Mouse (Mus musculus) MEL (cell line): ENCODE data around the gene Tceal5. TPM values are rescaled to one million over a fixed set of nuclear protein-coding genes. Genes with fewer than 3 reads are reported as not detected.
"Not testable (repeated sequence)": the region's sequence is repeated elsewhere in the genome, so short reads cannot be mapped to it uniquely, and the experiment has no call there.

ENCODE experiments used
- DNase-seq: peaks from one replicate; pipeline ENCODE4 v3.0.0; 2011; ENCODE audit warnings: low read depth, low spot score
- H3K27ac ChIP-seq: 2 replicates; pipeline ENCODE4 v1.5.1; 2012; ENCODE audit warnings: low read depth, mild to moderate bottlenecking, control low read depth, low read length, moderate library complexity; ENCODE audit not compliant: control insufficient read depth
- H3K27me3 ChIP-seq, 2 experiments: fragments of 150-350 bp in 1 of 2; sonication (generic) in 1 of 2; 2 replicates each; pipeline ENCODE4 v1.6.1; 2012; ENCODE audit warnings: low read length in 2 of 2, mild to moderate bottlenecking in 2 of 2, improper control_type of control experiment in 1 of 2, moderate library complexity in 1 of 2; ENCODE audit not compliant: insufficient read depth in 2 of 2, control insufficient read depth in 1 of 2
- H3K36me3 ChIP-seq, 2 experiments: 2 replicates each; pipeline ENCODE4 v1.6.1; 2012 to 2014; ENCODE audit warnings: low read length in 2 of 2, improper control_type of control experiment in 1 of 2, inconsistent platforms in 1 of 2, mild to moderate bottlenecking in 1 of 2; ENCODE audit not compliant: insufficient read depth in 2 of 2, control insufficient read depth in 1 of 2
- H3K4me1 ChIP-seq, 2 experiments: fragments of 150-350 bp in 1 of 2; sonication (generic) in 1 of 2; 2 replicates each; pipeline ENCODE4 v1.6.1; 2012; ENCODE audit warnings: low read length in 2 of 2, improper control_type of control experiment in 1 of 2, mild to moderate bottlenecking in 1 of 2; ENCODE audit not compliant: insufficient read depth in 2 of 2, control insufficient read depth in 1 of 2
- H3K4me3 ChIP-seq, 2 experiments: fragments of 150-350 bp in 1 of 2; sonication (generic) in 1 of 2; 2 replicates each; pipeline ENCODE4 v1.5.1; 2012; ENCODE audit warnings: low read depth in 2 of 2, low read length in 2 of 2, mild to moderate bottlenecking in 2 of 2, moderate library complexity in 2 of 2, control low read depth in 1 of 2, improper control_type of control experiment in 1 of 2; ENCODE audit not compliant: control insufficient read depth in 1 of 2, insufficient read depth in 1 of 2
- H3K79me2 ChIP-seq: 2 replicates; pipeline ENCODE4 v1.6.1; 2012; ENCODE audit warnings: mild to moderate bottlenecking, low read length, moderate library complexity; ENCODE audit not compliant: control insufficient read depth, poor library complexity, insufficient read depth
- H3K9ac ChIP-seq: 2 replicates; pipeline ENCODE4 v1.6.1; 2012; ENCODE audit warnings: low read depth, mild to moderate bottlenecking, control low read depth, low read length, moderate library complexity; ENCODE audit not compliant: control insufficient read depth, poor library complexity, severe bottlenecking
- H3K9me3 ChIP-seq: fragments of 150-350 bp; sonication (generic); replicated peaks from 2 replicates; pipeline ENCODE4 v1.6.1; 2012; ENCODE audit warnings: mild to moderate bottlenecking, low read length, improper control_type of control experiment, moderate library complexity; ENCODE audit not compliant: insufficient read depth
- BHLHE40 ChIP-seq: IDR thresholded peaks from 2 replicates; pipeline ENCODE4 v1.6.1; 2012; ENCODE audit warnings: low read depth, mild to moderate bottlenecking, inconsistent platforms, low read length, improper control_type of control experiment, borderline replicate concordance
- CTCF ChIP-seq, 3 experiments: IDR thresholded peaks in 2 of 3; conservative IDR thresholded peaks in 1 of 3; 2 replicates each; pipeline ENCODE4 v1.5.1; 2011 to 2012; ENCODE audit warnings: low read length in 3 of 3, low read depth in 2 of 3, mild to moderate bottlenecking in 2 of 3, improper control_type of control experiment in 1 of 3, inconsistent platforms in 1 of 3, mixed read lengths in 1 of 3, moderate library complexity in 1 of 3; ENCODE audit not compliant: control insufficient read depth in 1 of 3, insufficient read depth in 1 of 3, poor library complexity in 1 of 3, severe bottlenecking in 1 of 3
- ELF1 ChIP-seq: IDR thresholded peaks from 2 replicates; pipeline ENCODE4 v1.6.1; 2014; ENCODE audit warnings: low read depth, mild to moderate bottlenecking, inconsistent platforms, low read length, improper control_type of control experiment, moderate library complexity
- EP300 ChIP-seq, 2 experiments: IDR thresholded peaks; 2 replicates each; pipeline ENCODE4 v1.6.1; 2011; ENCODE audit warnings: improper control_type of control experiment in 2 of 2, low read length in 2 of 2, low read depth in 1 of 2, mild to moderate bottlenecking in 1 of 2
- ETS1 ChIP-seq: IDR thresholded peaks from 2 replicates; pipeline ENCODE4 v1.6.1; 2012; ENCODE audit warnings: low read depth, mild to moderate bottlenecking, inconsistent platforms, low read length, improper control_type of control experiment, moderate library complexity
- JUND ChIP-seq: IDR thresholded peaks from 2 replicates; pipeline ENCODE4 v1.6.1; 2011; ENCODE audit warnings: low read depth, mild to moderate bottlenecking, improper control_type of control experiment, low read length
- KAT2A ChIP-seq: conservative IDR thresholded peaks from 2 replicates; pipeline ENCODE4 v1.6.1; 2012; ENCODE audit warnings: low read depth, low read length, improper control_type of control experiment, inconsistent platforms
- MAX ChIP-seq: IDR thresholded peaks from 2 replicates; pipeline ENCODE4 v1.6.1; 2011; ENCODE audit warnings: low read length, improper control_type of control experiment
- MEF2A ChIP-seq: IDR thresholded peaks from 2 replicates; pipeline ENCODE4 v1.6.1; 2014; ENCODE audit warnings: low read depth, mild to moderate bottlenecking, inconsistent platforms, low read length, improper control_type of control experiment; ENCODE audit not compliant: poor library complexity, insufficient replicate concordance, severe bottlenecking; ENCODE audit errors: extremely low read depth
- MXI1 ChIP-seq: IDR thresholded peaks from 2 replicates; pipeline ENCODE4 v1.6.1; 2011; ENCODE audit warnings: mild to moderate bottlenecking, low read depth, low read length, improper control_type of control experiment
- MYB ChIP-seq: IDR thresholded peaks from 2 replicates; pipeline ENCODE4 v1.6.1; 2011; ENCODE audit warnings: mild to moderate bottlenecking, low read depth, low read length, improper control_type of control experiment
- NELFE ChIP-seq: IDR thresholded peaks from 2 replicates; pipeline ENCODE4 v1.6.1; 2011; ENCODE audit warnings: low read depth, low read length, improper control_type of control experiment
- NRF1 ChIP-seq: IDR thresholded peaks from 2 replicates; pipeline ENCODE4 v1.6.1; 2014; ENCODE audit warnings: low read depth, mild to moderate bottlenecking, inconsistent platforms, low read length, improper control_type of control experiment, moderate library complexity; ENCODE audit not compliant: poor library complexity, insufficient read depth, severe bottlenecking
- POLR2A ChIP-seq, 2 experiments: IDR thresholded peaks; 2 replicates each; pipeline ENCODE4 v1.6.1; 2011 to 2012; ENCODE audit warnings: low read length in 2 of 2, mild to moderate bottlenecking in 2 of 2, control low read depth in 1 of 2, improper control_type of control experiment in 1 of 2, low read depth in 1 of 2, moderate library complexity in 1 of 2; ENCODE audit not compliant: control insufficient read depth in 1 of 2, insufficient read depth in 1 of 2, poor library complexity in 1 of 2
- POLR2AphosphoS5 ChIP-seq: IDR thresholded peaks from 2 replicates; pipeline ENCODE4 v1.6.1; 2012; ENCODE audit warnings: low read depth, borderline replicate concordance, mild to moderate bottlenecking, inconsistent platforms, low read length, moderate library complexity, mixed read lengths
- RCOR1 ChIP-seq: IDR thresholded peaks from 2 replicates; pipeline ENCODE4 v1.6.1; 2012; ENCODE audit warnings: low read depth, mild to moderate bottlenecking, inconsistent platforms, low read length, improper control_type of control experiment
- SIN3A ChIP-seq: IDR thresholded peaks from 2 replicates; pipeline ENCODE4 v1.6.1; 2012; ENCODE audit warnings: low read length, improper control_type of control experiment, inconsistent platforms
- TAL1 ChIP-seq: IDR thresholded peaks from 2 replicates; pipeline ENCODE4 v1.6.1; 2012; ENCODE audit warnings: mild to moderate bottlenecking, inconsistent platforms, low read length, moderate library complexity, mixed read lengths
- TBP ChIP-seq: IDR thresholded peaks from 2 replicates; pipeline ENCODE4 v1.8.0; 2011; ENCODE audit warnings: low read depth, low read length, improper control_type of control experiment
- TCF12 ChIP-seq: IDR thresholded peaks from 2 replicates; pipeline ENCODE4 v1.6.1; 2014; ENCODE audit warnings: low read depth, mild to moderate bottlenecking, inconsistent platforms, low read length, improper control_type of control experiment, moderate library complexity
- USF1 ChIP-seq: IDR thresholded peaks from 2 replicates; pipeline ENCODE4 v1.6.1; 2014; ENCODE audit warnings: low read depth, mild to moderate bottlenecking, inconsistent platforms, low read length, improper control_type of control experiment, moderate library complexity
- ZC3H11A ChIP-seq: IDR thresholded peaks from 2 replicates; pipeline ENCODE4 v1.6.1; 2012; ENCODE audit warnings: low read depth, mild to moderate bottlenecking, inconsistent platforms, low read length, improper control_type of control experiment
- ZKSCAN1 ChIP-seq: IDR thresholded peaks from 2 replicates; pipeline ENCODE4 v1.6.1; 2012; ENCODE audit warnings: low read depth, mild to moderate bottlenecking, inconsistent platforms, low read length, improper control_type of control experiment, moderate library complexity
- ZNF384 ChIP-seq: IDR thresholded peaks from 2 replicates; pipeline ENCODE4 v1.6.1; 2012; ENCODE audit warnings: low read depth, mild to moderate bottlenecking, inconsistent platforms, low read length, improper control_type of control experiment
- polyA plus RNA-seq, 2 experiments: library from polyadenylated mRNA; stranded (reverse) in 1 of 2; unstranded in 1 of 2; fragments of >175 nt in 1 of 2; fragments of >200 nt in 1 of 2; gene quantifications; 2 replicates each; pipeline versions ENCODE4 v1.2.1 to v1.2.4; 2012; ENCODE audit warnings: low replicate concordance in 2 of 2, low read depth in 1 of 2; ENCODE audit not compliant: insufficient read length in 2 of 2, insufficient read depth in 1 of 2, missing spikeins in 1 of 2
- total RNA-seq: library from RNA; depleted of rRNA; stranded (reverse); fragments of 300-350 nt; gene quantifications from 2 replicates; pipeline ENCODE4 v1.2.3, GENCODE M21; 2012

Tceal5 gene
- total and polyA plus RNA-seq, 3 experiments: not detected

DNA sequence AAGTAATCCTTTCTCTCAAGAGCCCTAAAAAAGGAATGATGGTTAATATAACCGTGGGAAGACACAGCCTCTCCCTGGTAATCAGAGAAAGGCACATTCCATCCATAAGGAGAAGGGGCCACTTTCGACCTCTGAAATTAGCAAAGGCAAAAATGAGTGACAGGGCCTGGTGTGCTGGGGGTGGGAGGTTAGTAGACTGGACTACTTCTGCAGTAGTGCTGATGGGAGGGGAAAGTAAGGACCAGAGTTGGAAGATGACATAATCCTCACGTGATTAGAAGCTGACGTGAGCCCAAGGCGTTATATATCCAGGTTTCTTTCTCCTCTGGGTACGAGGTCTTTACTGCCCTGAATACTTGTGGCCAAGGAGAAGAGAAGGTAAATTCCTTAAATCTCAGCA is 20.0 kb upstream of the Tceal5 start:
- Histone ChIP-seq H3K9ac (no peak overlapping the region), H3K27me3 (peaks cover 2 to 18% of the 10 kb centered on the region in 2 experiments), H3K4me1 (no peaks in the 10 kb centered on the region), H3K79me2 (no peaks in the 10 kb centered on the region), H3K9me3 (no peaks in the 10 kb centered on the region), H3K27ac (no peak overlapping the region), H3K4me3 (no peak overlapping the region), H3K36me3 (no peaks in the 10 kb centered on the region)
- DNase-seq: no peak
- TF ChIP-seq POLR2A (IDR thresholded peaks at IDR 0.05; ENCODE audit: control insufficient read depth in 1 of 2, insufficient read depth in 1 of 2, low read depth in 1 of 2, low read length in 2 of 2, poor library complexity in 1 of 2): no peak
- TF ChIP-seq ZC3H11A: no peak
- TF ChIP-seq ZKSCAN1: no peak
- no peak for TF ChIP-seq JUND
- TF ChIP-seq TAL1: no peak
- no peak for TF ChIP-seq MYB
- TF ChIP-seq MAX: no peak
- TF ChIP-seq CTCF (IDR thresholded peaks at IDR 0.05 in 2 of 3, conservative IDR thresholded peaks at IDR 0.05 in 1 of 3; ENCODE audit: control insufficient read depth in 1 of 3, insufficient read depth in 1 of 3, low read depth in 2 of 3, low read length in 3 of 3, poor library complexity in 1 of 3, severe bottlenecking in 1 of 3): no peak
- no peak for TF ChIP-seq EP300 (IDR thresholded peaks at IDR 0.05; ENCODE audit: low read depth in 1 of 2, low read length in 2 of 2)
- no peak for TF ChIP-seq SIN3A
- no peak for TF ChIP-seq NELFE
- no peak for TF ChIP-seq NRF1
- no peak for TF ChIP-seq TBP
- no peak for TF ChIP-seq ELF1
- TF ChIP-seq ZNF384: no peak
- TF ChIP-seq RCOR1: no peak
- no peak for TF ChIP-seq KAT2A
- no peak for TF ChIP-seq POLR2AphosphoS5
- no peak for TF ChIP-seq BHLHE40
- TF ChIP-seq, all 39 proteins: peak for 0

DNA sequence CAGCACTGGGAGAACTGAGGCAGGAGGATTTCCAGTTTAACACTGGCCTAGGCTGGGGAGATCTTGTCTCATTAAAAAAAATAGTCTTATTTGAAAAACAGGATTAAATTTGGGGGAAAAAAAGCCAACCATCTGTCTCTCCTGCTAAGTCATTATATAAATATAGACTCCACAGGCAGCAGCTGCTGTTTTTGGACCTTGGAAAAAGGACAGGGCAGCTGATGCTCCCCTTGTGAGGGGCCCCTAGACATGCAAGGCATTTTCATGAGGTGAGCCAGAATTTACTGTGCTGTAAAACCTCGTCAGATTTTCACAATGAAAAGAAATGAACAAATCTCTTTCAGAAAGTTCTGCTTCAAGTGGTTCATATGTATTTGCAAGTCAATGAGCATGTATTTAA is 12.6 kb upstream of the Tceal5 start:
- Histone ChIP-seq H3K27ac (no peak overlapping the region), H3K9ac (no peak overlapping the region), H3K27me3 (peaks cover 2 to 4% of the 10 kb centered on the region in 2 experiments; a peak in 3 of 4 replicates), H3K36me3 (no peaks in the 10 kb centered on the region), H3K79me2 (no peaks in the 10 kb centered on the region), H3K4me3 (no peak overlapping the region), H3K9me3 (no peaks in the 10 kb centered on the region), H3K4me1 (no peaks in the 10 kb centered on the region)
- TF ChIP-seq TCF12 (no peak), KAT2A (no peak), NELFE (no peak), CTCF (IDR thresholded peaks at IDR 0.05 in 2 of 3, conservative IDR thresholded peaks at IDR 0.05 in 1 of 3; ENCODE audit: control insufficient read depth in 1 of 3, insufficient read depth in 1 of 3, low read depth in 2 of 3, low read length in 3 of 3, poor library complexity in 1 of 3, severe bottlenecking in 1 of 3) (no peak), MEF2A (no peak), ETS1 (no peak), RCOR1 (no peak), ZNF384 (no peak), USF1 (no peak), MXI1 (no peak), NRF1 (no peak)
- DNase-seq: no peak

DNA sequence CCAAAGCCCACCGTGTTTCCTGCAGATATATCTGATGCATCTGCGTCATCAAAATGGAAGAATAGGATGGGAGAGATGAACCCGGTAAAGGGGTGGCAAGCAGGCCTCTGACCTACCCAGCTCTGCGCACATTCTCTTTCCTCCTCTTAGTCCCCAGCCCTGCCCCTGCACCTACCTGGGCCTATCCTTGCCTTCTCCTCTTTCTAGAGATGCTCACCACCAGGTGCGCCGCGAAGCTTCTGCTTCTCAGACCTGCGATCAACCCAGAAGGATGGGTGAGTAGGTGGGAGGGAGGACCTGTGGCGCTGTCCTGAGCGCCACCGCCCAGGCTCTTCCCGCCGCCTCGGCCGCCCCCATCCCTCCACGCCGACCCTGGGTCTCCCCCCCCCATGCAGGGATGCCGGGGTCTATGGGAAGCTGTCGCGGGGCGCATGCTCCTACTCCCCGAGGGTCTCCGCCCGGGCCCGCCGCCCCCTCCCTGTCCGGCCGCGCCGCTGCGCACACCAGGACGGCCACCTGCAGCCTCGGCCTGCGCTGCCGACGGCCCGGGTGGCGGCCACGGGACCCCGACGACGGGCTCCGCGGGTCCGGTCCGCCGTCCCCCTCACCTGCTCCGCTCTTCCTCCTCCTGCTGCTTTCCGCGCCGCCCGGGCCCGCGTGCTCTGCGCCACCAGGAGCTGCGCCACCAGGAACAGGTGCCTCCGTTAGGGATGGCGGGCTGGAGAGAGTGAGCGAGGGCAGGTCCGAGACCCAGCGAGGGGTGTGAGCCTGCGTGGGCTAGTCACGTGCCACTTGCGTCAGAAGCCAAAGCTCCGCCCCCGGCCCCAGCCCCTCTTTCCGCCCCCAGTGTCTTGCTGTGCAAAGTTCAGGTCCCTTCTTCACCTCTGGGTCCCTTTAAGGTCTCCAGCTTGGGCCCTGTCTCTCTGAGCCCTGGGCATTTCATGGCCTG is 11.3 kb upstream of the Tceal5 start, which contains the start of the genes Tceal7 and Bex1:
Tceal7 (plus strand) TSS at position 51 of the 949 bp plus-strand sequence.
Bex1 (minus strand) TSS at position 785 of the 949 bp plus-strand sequence.
- H3K9me3 ChIP-seq, H3K36me3 ChIP-seq, DNase-seq, H3K79me2 ChIP-seq, H3K27me3 ChIP-seq, H3K4me1 ChIP-seq, H3K27ac ChIP-seq: not testable (repeated sequence)
- Histone ChIP-seq H3K4me3 (peak within 1 kb of the TSS in 1 of 2 experiments; percentile 23; a peak in 1 of 4 replicates), H3K9ac (peak within 1 kb of the TSS; percentile 45; the same call in 1 of the 2 replicates)
